Mouse (Mus musculus): Measurements from ENCODE around the gene Ppp1r9a.

Gene Ppp1r9a

GRCm38 (mm10) chr6:5000788-5001187, 98.1 kb downstream of the Ppp1r9a start:
- ATAC-seq (ENCODE audit: insufficient number of reproducible peaks, low FRiP score, low TSS enrichment) = no peak

DNA sequence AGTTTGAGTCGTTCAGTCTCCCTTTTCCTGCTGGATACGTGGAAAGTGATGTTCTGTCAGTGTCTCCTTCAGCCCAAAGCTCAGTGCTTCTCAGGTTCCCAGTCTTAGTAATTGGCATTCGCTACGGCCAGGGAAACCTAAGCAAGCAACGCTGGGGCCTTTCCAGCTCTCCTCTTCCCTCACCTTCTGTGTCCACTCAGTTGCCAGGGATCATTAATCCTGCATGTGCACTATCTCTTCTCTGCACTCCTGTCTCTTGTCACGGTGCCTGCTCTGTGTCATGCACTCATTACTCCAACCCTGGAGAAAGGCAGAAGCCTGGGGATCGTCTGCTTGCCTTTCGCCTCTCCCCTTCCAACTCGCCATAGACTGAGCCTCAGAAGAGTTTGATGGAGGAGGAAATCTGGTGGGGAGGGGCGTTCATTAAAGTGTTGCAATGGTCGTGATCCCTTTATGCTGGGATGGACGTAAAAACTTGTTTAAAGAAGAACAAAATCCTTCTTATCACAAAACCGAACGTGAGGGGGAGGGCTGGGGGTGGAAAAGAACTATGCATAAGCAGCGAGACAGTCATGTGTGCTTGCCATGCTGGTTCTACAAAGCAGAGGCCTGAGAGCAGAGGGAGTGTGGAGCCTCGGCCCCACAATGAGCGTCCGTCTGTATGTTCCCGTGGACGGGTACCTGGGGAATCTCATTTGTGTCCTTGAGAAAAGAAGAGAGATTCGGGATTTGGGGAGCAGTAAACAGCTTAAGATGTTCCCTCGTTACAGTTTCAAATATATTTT, 103.0 kb downstream of the Ppp1r9a start:
- ATAC-seq (ENCODE audit: insufficient number of reproducible peaks, low FRiP score, low TSS enrichment) = peak; percentile 98

- ATAC-seq (ENCODE audit: insufficient number of reproducible peaks, low FRiP score, low TSS enrichment) = no peak
These were observed 103.7 kb downstream of the Ppp1r9a start for GRCm38 (mm10) chr6:5006283-5006946.

GRCm38 (mm10) chr6:5008166-5008565, 105.4 kb downstream of the Ppp1r9a start:
- ATAC-seq (ENCODE audit: insufficient number of reproducible peaks, low FRiP score, low TSS enrichment) = no peak

DNA sequence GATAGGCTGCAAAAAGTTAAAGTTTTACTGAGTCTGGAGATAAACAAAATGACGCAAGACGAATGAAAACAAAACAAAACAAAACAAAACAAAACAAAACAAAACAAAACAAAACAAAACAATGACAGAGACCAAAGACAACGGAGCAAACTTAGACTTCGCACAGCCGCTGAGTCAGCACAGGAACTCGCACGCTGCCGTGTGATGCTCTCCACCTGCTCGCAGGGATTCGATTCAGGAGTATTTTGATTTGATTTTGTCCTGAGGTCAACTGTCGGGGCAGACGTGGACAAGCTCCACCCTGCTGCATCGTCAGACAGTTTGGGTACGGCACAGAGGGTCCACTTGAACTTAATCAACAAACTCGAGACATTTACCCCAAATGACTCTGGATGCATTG, 105.9 kb downstream of the Ppp1r9a start:
- no peak for ATAC-seq (ENCODE audit: insufficient number of reproducible peaks, low FRiP score, low TSS enrichment)

DNA sequence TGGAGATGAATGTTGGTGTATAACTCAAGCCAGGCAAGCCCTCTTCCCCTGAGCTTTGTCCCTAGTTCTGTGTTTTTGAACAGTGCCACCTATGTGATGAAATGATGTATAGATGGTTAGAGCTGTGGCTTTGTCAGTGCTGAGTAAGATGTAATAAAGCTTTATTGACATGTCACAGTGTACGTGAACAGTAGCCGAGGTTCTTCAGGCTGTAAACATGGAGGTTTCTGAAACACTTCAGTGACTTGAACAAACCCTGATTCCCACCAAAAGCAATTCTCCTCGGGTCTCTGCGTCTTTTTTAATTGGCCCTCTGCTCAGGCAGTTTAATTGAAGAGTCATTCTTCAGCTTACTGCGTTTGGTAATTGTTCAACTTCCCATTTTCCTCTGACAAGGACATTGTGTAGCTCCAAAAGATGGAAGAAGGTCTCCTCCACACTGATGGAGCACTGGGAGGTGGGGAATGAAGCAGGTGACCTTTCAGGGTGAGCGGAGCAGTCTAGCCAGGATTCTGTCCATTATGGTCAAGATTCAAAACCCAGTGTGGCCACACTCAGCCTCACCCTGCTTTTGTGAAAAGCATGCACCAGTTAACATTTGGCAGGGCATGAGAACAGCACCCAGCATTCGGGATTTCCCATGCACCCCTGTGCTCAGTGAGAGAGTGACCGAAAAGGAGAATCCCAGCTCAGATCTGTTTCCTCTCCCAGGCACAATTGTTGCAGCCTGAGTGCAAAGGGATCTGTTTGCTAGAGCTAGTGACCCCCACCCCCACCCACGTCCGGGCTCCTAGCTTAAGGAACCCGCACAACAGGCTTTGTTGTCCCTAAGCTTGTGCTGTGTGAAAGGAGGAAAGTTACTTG, 108.1 kb downstream of the Ppp1r9a start:
- ATAC-seq (ENCODE audit: insufficient number of reproducible peaks, low FRiP score, low TSS enrichment) = no peak

GRCm38 (mm10) chr6:5012794-5013193, 110.1 kb downstream of the Ppp1r9a start:
- ATAC-seq (ENCODE audit: insufficient number of reproducible peaks, low FRiP score, low TSS enrichment) = no peak

- no peak for ATAC-seq (ENCODE audit: insufficient number of reproducible peaks, low FRiP score, low TSS enrichment)
These were observed 111.8 kb downstream of the Ppp1r9a start for GRCm38 (mm10) chr6:5014567-5014966.

GRCm38 (mm10) chr6:5015173-5015572, 112.5 kb downstream of the Ppp1r9a start:
- no peak for ATAC-seq (ENCODE audit: insufficient number of reproducible peaks, low FRiP score, low TSS enrichment)

GRCm38 (mm10) chr6:5017945-5018511, 115.3 kb downstream of the Ppp1r9a start:
- ATAC-seq (ENCODE audit: insufficient number of reproducible peaks, low FRiP score, low TSS enrichment) = no peak

DNA sequence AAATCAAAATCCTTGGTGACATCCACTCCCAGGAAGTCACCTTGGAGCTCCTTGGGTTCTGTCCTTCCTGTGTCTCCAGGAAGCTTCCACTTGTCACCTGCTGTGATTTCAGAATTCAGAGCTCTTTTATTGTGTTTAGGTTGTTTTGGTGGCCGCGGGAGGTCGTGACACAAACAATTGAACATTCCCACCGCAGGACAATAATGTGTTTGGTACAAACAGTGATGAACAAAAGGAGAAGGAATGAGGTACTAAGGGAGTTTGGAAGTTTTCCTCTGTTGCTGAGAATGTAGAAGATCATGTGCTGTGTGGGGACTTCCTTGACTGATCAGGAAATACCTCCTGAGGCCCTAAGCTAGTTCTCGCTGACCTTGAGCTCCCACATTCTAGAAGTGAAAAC, 116.5 kb downstream of the Ppp1r9a start:
- ATAC-seq (ENCODE audit: insufficient number of reproducible peaks, low FRiP score, low TSS enrichment) = no peak

GRCm38 (mm10) chr6:5019969-5020368, 117.3 kb downstream of the Ppp1r9a start:
- no peak for ATAC-seq (ENCODE audit: insufficient number of reproducible peaks, low FRiP score, low TSS enrichment)

DNA sequence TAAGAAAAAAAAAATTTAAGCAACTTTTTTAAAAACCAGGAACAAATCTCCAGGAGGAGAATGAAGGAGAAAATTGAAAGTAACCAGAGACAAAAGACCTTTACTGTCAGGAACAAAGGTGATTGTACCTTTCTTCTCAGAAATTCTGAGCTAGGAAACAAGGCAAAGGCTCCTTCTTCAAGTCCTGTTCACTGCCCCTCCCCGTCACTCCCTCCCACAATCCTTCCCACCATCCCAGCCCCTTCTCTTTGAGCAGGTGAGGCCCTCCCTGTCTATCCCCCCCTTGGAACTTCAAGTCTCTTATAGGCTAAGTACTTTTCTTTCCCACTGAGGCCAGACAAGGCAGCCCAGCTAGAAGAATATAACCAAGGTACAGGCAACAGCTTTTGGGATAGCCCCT, 117.8 kb downstream of the Ppp1r9a start:
- no peak for ATAC-seq (ENCODE audit: insufficient number of reproducible peaks, low FRiP score, low TSS enrichment)

DNA sequence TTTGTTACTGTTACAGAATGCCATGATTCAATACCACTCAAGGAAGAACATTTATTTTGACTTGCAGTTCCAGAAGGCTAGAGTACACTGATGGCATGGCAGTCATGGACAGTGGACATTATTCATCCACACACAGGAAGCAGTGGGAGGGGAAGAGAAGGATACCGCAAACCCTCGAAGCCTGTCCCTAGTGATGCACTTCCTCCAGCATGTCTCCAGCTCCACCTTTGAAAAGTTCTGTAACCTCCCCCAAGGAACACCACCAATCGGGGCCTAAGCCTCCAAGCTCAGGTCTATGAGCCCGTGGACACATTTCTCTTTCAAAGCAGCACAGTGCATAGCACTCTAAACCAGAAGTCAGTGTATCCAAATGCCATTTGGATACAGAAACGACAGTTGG, 120.0 kb downstream of the Ppp1r9a start:
- ATAC-seq (ENCODE audit: insufficient number of reproducible peaks, low FRiP score, low TSS enrichment) = no peak

- no peak for ATAC-seq (ENCODE audit: insufficient number of reproducible peaks, low FRiP score, low TSS enrichment)
These were observed 122.2 kb downstream of the Ppp1r9a start for GRCm38 (mm10) chr6:5024893-5025292.

DNA sequence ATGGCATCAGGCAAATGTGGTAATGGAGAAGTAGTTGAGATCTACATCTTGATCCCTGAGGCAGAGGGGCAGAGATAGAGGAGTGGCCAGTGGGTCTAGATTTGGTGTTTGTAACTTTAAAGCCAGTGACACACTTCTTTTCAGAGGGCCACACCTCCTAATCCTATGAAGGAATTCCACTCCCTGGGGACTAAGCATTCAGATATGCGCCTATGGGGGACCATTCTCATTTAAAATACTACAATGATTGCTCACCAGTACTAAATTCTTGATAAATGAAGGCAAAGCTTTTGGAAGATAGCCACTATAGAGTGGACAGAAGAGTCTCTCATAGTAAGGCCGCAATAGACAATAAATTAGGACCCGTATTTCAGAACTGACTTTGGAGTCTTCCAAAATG, 124.1 kb downstream of the Ppp1r9a start:
- no peak for ATAC-seq (ENCODE audit: insufficient number of reproducible peaks, low FRiP score, low TSS enrichment)

DNA sequence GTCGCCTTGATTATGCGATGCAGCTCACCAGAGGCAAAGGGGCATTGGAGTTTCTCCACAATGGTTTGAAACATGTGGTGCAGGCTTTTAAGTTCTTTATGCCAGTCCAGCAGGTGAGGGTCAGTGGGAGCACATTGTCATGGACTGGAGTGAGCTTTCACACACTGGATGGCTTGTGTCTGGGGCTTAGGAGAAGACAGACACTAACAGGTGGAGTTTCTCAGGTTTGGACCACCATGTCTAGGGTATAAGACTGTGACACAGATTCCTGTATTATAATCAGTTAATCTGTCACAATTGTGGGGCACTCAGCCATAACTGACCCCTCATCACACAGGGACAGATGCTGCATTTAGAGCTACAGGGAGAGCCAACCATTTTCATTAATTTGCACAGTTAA, 124.5 kb downstream of the Ppp1r9a start:
- ATAC-seq (ENCODE audit: insufficient number of reproducible peaks, low FRiP score, low TSS enrichment) = no peak

DNA sequence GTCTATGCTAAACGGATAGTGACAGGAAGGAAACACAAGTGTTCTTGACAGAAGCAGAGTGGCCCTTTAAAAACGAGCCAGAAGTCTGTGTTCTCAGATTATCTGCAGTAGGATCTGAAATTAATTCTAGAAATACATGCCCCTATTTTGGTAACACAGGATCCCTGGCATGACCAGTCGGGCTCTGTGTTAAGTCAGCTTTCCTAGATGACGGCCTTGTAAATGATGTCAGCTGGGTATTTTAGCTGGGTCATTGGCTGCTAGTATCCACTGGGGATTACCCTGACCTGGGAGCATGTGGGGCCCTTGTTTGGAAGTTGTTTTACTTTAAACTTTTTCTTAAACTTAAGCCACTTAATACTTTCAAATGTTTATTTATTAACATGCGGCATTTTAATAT, 125.1 kb downstream of the Ppp1r9a start:
- ATAC-seq (ENCODE audit: insufficient number of reproducible peaks, low FRiP score, low TSS enrichment) = no peak

- no peak for ATAC-seq (ENCODE audit: insufficient number of reproducible peaks, low FRiP score, low TSS enrichment)
These were observed 126.6 kb downstream of the Ppp1r9a start for GRCm38 (mm10) chr6:5029205-5029927.

DNA sequence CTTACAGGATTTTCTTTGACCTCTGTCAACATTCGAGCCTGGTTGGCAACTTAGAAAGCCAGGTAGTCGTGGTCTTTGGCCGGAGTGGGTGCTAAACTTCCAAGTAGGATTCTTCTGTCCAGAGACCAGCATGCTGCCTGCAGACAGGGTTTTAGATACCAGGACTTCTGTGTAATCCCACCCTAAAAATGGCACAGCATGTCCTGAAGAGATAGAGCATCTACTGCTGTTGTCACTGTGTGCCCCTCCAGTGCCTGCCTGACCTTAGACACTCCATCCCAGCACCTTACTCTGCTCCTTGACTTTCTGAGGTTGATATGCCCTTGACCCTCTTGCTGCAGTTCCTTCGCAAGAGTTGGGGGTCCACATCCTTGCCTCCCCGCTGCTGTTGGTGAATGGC, 127.2 kb downstream of the Ppp1r9a start:
- ATAC-seq (ENCODE audit: insufficient number of reproducible peaks, low FRiP score, low TSS enrichment) = no peak
